Mouse (Mus musculus) urinary bladder, adult 18-20 months (tissue): ENCODE measurements around the gene Smim15.

Experiments
- DNase-seq, 2 experiments: peaks; one replicate each; pipeline ENCODE4 v3.0.0; 2022; ENCODE audit warnings: low spot score in 2 of 2, mixed read lengths in 2 of 2

The Smim15 gene

GRCm38 (mm10) chr13:108044222-108044941, at the start of gene Smim15:
TSS of gene Smim15 (plus strand) at chr13:108044446.
- peak; percentile 83 for DNase-seq

- no peak for DNase-seq
Observed at GRCm38 (mm10) chr13:107995211-107995610, 49.0 kb upstream of the Smim15 start.

- DNase-seq: no peak
Observed at GRCm38 (mm10) chr13:107996301-107996700, 47.9 kb upstream of the Smim15 start.

- DNase-seq: no peak
Observed at GRCm38 (mm10) chr13:108007861-108008260, 36.4 kb upstream of the Smim15 start.

GRCm38 (mm10) chr13:108013110-108013509, 31.1 kb upstream of the Smim15 start:
- no peak for DNase-seq

DNA sequence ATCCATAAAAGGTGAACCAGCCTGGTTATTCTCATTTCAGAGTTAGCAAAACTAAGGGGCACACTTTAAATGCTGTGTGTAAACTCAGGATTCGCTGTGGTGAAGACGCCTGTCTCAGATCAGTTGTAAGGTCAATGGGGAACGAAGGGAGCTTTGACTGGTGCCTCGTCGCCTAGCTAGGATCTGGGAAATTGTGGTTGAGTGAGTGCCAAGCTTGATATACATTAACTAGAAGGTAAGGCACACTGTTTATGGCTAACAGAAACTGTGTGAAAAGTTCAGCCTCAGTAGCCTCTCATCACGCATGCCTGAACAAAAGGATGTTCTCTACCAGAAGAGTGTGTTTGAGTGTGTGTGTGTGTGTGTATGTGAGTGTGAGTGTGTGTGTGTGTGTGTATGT, 30.4 kb upstream of the Smim15 start:
- DNase-seq: no peak

DNA sequence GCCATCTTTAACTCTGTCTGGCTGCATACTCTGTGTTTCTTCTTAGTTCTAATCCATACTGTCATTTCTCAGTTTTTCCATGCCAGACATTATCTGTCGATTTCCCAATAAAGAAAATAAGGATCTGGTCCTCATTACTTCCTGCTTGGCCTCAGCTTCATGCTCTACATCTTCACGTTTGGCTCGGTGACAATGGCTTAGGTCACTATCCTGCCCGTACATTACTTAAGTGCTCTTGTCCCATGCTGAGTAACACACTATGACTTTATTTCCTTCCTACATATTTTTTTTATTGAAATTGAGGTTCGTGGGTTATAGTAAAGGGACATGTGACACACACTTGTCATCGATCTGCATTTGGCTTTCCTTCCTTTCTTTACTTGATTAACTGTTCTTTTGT, 29.1 kb upstream of the Smim15 start:
- DNase-seq: no peak

DNA sequence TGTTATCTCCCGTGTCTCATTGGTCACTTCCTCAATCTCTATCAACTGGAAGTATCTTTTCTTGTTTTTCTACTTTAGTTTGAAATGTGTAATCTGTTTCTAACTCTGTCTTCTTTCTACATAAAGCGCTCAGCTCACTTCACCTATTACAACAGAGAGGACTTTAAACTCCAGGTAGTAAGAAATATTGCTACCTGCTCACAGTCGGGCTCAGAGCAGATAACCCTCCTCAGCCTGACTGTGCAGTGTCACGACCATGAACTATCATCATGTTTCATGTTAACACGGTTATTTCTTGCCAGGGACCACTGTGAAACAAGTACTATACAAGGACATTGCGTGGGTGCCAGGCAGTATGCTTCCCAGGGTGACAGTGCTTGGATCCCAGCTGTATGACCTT, 26.9 kb upstream of the Smim15 start:
- DNase-seq: no peak

DNA sequence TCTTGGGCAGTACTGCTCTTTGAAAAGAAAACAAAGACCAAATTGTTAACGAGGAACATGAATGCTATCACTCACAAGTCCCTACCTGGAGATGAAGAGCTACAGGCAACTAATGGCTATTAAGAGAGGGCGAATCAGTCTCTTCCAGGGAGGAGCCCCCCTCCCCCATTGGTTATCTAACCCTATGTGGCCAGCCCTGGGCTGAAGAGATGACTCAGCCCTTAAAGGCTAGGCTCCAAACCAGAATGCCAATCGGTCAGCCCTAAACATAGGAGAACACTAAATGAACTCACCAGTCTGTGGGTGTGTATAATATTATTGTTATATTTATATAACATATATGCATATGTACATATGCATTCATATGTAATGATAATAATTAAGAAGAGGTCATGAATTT, 18.4 kb upstream of the Smim15 start:
- no peak for DNase-seq

DNA sequence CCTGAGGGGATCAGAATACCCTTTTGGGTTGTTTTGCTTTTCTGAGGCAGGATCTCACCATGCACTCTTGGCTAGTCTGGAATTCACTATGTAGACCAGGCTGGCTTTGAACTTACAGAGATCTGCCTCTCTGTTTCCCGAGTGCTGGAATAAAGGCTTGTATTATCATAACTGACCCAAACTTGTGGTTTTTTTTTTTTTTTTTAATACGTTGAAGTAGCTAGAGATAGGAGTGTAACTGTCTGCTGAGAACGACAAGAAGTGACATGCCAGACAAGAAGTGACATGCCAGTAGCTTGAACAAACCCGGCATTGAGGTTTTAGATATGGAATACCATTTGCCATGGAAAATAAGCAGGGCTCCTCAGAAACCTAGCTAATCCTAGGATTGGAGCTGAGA, 11.5 kb upstream of the Smim15 start:
- no peak for DNase-seq

DNA sequence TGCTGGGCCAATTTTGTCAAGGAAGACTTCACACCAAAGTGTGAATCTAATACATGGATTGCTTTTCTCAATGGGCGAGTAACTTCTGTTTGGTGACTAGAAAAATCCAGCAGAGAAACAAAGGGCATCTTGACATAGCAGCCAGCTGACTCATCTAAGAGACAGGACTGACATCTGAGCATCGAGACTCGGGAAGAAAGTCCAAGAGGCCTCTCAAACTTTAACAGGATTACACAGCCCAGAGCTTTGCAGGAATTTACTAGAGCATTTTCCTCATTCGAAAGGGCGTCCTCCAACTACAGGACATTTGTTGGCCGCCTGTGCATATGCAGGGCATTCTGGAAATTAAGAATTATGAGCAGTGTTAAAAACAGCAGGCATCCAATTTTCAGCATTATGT, 4.9 kb upstream of the Smim15 start:
- no peak for DNase-seq

DNA sequence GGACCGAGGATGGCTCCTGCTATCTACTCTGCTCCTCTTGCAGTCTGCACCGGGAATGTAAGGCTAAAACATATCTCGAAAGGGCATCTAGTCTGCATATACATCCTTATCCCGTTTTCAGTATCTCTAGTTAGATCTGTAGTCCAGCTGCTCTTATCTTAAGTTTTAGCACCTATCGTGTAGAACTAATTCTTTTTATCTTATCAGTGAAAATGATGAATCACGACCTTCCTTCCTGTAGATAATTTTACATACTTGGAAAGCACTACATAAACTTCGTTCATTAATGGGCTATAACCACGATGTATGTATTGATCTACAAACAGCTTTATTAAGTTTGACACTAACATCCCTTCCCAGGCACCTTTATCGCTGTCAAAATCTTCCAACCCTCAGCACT, 4.3 kb upstream of the Smim15 start:
- DNase-seq: no peak

DNA sequence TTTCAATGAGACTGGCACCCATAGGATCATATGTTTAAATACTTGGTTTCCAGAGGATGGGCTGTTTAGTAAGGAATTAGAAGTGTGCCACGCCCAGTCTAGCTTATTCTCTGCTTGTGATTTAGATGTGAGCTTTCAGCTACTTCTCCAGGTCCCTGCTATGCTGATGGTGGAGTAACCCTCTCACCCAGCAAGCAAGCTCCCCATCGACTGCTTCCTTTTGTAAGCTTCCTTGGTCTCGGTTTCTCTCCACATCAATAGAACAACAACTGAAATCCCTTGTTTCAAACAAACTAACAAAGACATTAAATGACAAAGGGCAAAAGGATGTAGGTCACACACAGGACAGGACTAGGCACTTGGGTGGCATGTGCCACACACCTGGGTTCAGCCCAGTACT, 3.8 kb upstream of the Smim15 start:
- no peak for DNase-seq

- DNase-seq: peak; percentile 36 to 65
Observed at GRCm38 (mm10) chr13:108041358-108041757, 2.9 kb upstream of the Smim15 start.

GRCm38 (mm10) chr13:108043431-108044221, 620 bp upstream of the Smim15 start:
- peak; percentile 31 to 65 for DNase-seq

- no peak for DNase-seq
Observed at GRCm38 (mm10) chr13:108045646-108046045, 1.4 kb downstream of the Smim15 start.

DNA sequence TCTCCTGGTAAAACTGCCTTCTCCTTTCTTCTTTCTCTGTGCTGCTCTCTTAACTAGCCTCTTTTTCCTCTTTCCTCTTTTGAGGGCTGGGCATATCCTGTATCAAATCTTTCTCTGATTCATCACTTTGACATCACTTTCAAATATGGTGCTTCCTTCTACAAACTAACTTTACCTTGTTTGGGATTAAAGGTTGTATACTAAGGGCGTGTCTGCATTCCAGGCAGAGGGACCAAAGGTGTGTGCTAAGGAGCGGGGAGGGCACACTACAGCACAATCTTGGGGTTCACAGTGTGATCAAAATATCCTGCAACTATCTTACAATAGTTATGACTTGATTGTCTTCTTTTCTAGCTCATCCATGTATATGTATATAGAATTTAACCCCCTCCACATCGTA, 1.8 kb downstream of the Smim15 start:
- no peak for DNase-seq

- DNase-seq: no peak
Observed at GRCm38 (mm10) chr13:108046891-108047290, 2.6 kb downstream of the Smim15 start.

DNA sequence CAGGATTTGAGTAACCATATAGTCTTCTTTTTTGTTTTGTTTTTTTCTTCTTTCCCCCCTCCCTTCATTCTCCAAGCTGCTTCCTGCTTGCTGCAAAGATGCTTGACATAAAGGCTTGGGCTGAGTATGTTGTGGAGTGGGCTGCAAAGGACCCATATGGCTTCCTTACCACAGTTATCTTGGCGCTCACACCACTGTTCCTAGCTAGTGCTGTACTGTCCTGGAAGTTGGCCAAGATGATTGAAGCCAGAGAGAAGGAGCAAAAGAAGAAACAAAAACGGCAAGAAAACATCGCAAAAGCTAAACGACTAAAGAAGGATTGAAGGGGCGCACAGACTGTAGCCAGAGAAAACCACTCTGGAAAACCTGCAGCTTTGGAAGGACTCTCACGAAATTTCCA, 3.1 kb downstream of the Smim15 start:
- no peak for DNase-seq

- no peak for DNase-seq
Observed at GRCm38 (mm10) chr13:108056896-108057295, 12.7 kb downstream of the Smim15 start.

DNA sequence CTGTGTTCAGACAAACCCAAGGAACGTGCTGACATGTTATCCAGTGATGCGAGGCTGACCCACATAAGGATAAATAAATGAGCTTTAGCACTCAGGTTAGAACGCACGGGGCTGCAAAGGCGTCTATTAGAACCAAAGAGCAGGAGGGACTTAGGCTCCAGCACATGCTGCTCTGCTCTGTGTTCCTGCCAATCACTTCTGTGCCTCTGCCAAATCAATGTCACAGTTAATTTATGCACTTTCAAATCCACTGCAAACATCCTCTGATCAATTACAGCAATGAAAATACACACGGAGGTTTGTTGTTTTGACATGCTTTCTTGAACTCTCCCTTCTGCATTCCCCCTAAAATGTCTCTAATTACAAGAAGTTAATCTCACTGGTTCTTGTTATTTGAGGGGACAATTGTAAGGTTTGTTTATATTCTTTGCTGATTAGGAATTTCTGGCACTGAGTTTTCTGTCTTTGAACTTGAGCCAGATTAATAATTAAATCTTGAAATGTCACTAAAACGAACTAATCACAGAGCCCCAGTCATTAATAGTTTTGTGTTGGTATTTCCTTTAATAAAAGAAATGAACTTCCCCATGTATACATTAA, 16.1 kb downstream of the Smim15 start:
- no peak for DNase-seq

DNA sequence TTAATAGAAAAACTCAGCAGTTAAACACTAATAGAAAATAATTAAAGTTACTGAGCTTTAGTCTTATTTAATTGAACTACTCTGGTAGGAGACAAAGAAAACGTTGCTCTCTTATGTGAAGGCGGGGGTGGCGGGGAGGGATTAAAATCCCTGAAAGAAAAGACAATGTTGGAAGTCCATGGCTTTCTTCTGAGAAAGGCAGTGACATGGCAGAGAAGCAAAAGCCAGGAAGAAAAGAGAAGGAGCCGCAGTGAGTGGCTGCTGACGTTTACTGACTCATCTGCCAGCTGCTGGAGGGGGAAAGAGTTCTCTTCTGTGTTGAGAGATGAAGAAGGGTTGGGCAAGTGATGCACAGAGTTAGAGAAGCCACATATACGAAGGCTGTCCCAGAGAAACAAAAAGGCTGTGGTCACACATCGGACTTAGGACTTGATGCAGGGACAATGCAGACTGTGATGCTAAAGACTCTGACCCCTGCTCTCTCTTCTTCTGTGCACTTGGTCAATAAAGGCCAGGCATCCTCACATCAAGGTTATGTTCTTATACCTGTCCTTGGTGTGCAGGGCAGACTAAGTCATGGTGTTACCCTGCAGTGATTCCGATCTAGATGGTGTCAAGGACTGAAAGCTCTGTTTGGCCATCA, 16.8 kb downstream of the Smim15 start:
- DNase-seq: no peak
